Comparison of ENCODE assay signal across 7 mouse cellular contexts in genomic region chr1:133129471-133130221, GRCm38 (mm10). TPM values are rescaled to one million over a fixed set of nuclear protein-coding genes. Genes with fewer than 3 reads are reported as not detected.
DNase-seq lines count a peak whose midpoint lies in the region; ATAC-seq and TF ChIP-seq lines count a peak whose summit lies in the region.

No protein-coding gene starts in this region.

- H3K36me3 ChIP-seq in neural tube, embryonic 11.5 days (ENCODE audit: control insufficient read depth, insufficient read depth, low read length), result no peaks in the 10 kb centered on the region
- H3K36me3 ChIP-seq in hindbrain, embryonic 13.5 days, result no peaks in the 10 kb centered on the region

- no peaks in the 10 kb centered on the region for H3K9me3 ChIP-seq in neural tube, embryonic 11.5 days (ENCODE audit: control insufficient read depth, low read length)
- H3K9me3 ChIP-seq in hindbrain, embryonic 13.5 days, result no peaks in the 10 kb centered on the region

- peaks cover 8% of the 10 kb centered on the region for H3K4me1 ChIP-seq in neural tube, embryonic 11.5 days (ENCODE audit: control insufficient read depth, insufficient read depth, low read length)
- H3K4me1 ChIP-seq in cortical plate, adult 2 months (ENCODE audit: control insufficient read depth, insufficient read depth, low read length), result no peaks in the 10 kb centered on the region; the same call in 1 of the 2 replicates
- peaks cover 36% of the 10 kb centered on the region for H3K4me1 ChIP-seq in hindbrain, embryonic 13.5 days (replicated peaks)

- H3K4me2 ChIP-seq in neural tube, embryonic 11.5 days (ENCODE audit: low read depth), result no peak overlapping the region
- H3K4me2 ChIP-seq in hindbrain, embryonic 13.5 days, result peak overlapping the region; percentile 11

- no peak for ATAC-seq in neural tube, embryonic 11.5 days (ENCODE audit: insufficient read depth, low FRiP score, low TSS enrichment)
- ATAC-seq in hindbrain, embryonic 13.5 days (ENCODE audit: low FRiP score), result no peak
- 0 out of 2 replicates have a peak, but pooled peaks have one; percentile 0 for ATAC-seq in megakaryocyte, adult 5-6 weeks (ENCODE audit: poor library complexity, severe bottlenecking)

- peak; percentile 42; the same call in 1 of the 2 replicates for TF ChIP-seq POLR2A in cortical plate, adult 2 months (IDR thresholded peaks at IDR 0.05; ENCODE audit: extremely low read depth, insufficient read depth, low read length)

- H3K4me3 ChIP-seq in neural tube, embryonic 11.5 days (ENCODE audit: low read depth, low read length), result no peak overlapping the region
- H3K4me3 ChIP-seq in cortical plate, adult 2 months (ENCODE audit: insufficient read depth, low read length), result no peak overlapping the region
- no peak overlapping the region for H3K4me3 ChIP-seq in hindbrain, embryonic 13.5 days

- DNase-seq in neural tube, embryonic 11.5 days (ENCODE audit: low spot score), result peak; percentile 25
- DNase-seq in neural tube, embryonic 10.5 days (ENCODE audit: extremely low spot score, low spot score), result no peak
- no peak for DNase-seq in gastrocnemius, postnatal 4 days (ENCODE audit: low spot score in 2 of 2)
- no peak for DNase-seq in cerebellum, postnatal 36 days

- H3K9ac ChIP-seq in neural tube, embryonic 11.5 days (ENCODE audit: low read length), result peak overlapping the region; percentile 31; the same call in 1 of the 2 replicates
- peak overlapping the region; percentile 43; the same call in 1 of the 2 replicates for H3K9ac ChIP-seq in hindbrain, embryonic 13.5 days

- no peaks in the 10 kb centered on the region for H3K27me3 ChIP-seq in neural tube, embryonic 11.5 days (ENCODE audit: control insufficient read depth, insufficient read depth, low read length)
- no peaks in the 10 kb centered on the region for H3K27me3 ChIP-seq in hindbrain, embryonic 13.5 days

- TF ChIP-seq CTCF in cortical plate, adult 2 months (IDR thresholded peaks at IDR 0.05; ENCODE audit: extremely low read depth, insufficient read depth, low read length), result no peak

- 22% methylated on average over 16 of the region's 16 CpGs for WGBS in neural tube, embryonic 11.5 days
- 15% methylated on average over 16 of the region's 16 CpGs for WGBS in hindbrain, embryonic 13.5 days

- peak overlapping the region; percentile 23 for H3K27ac ChIP-seq in neural tube, embryonic 11.5 days (ENCODE audit: low read depth, low read length)
- peak overlapping the region; percentile 27; the same call in 1 of the 2 replicates for H3K27ac ChIP-seq in cortical plate, adult 2 months (ENCODE audit: insufficient read depth, low read length)
- H3K27ac ChIP-seq in hindbrain, embryonic 13.5 days, result peak overlapping the region; percentile 97

RNA-seq across cellular contexts. Expression of gene Ppp1r15b, which starts 1.3 kb away (rescaled TPM):
- polyA plus RNA-seq in neural tube, embryonic 11.5 days (2014; fragmentation: Nextera tagmentation; extraction: Ambion mirVana), result 55.3 and 57.6 TPM in 2 replicates
- 23.9 and 25.6 TPM in 2 replicates for polyA plus RNA-seq in cortical plate, adult 2 months (2012; rRNA removed)
- 29.2 TPM in 2 replicates for polyA plus RNA-seq in hindbrain, embryonic 13.5 days (2015; fragmentation: Nextera tagmentation; extraction: Ambion mirVana)
- 68.0 and 75.8 TPM in 2 replicates for total RNA-seq in megakaryocyte, adult 5-6 weeks (2015)
- 124 and 135 TPM in 2 replicates for total RNA-seq in megakaryocyte, adult 5-6 weeks (2017)
- 10 to 100 TPM; 46.0 to 49.1 TPM for total RNA-seq in gastrocnemius, postnatal 4 days (2021)

RNA-seq across cellular contexts. Expression of gene Plekha6, which starts 34.4 kb away (rescaled TPM):
- 12.5 and 15.2 TPM in 2 replicates for polyA plus RNA-seq in neural tube, embryonic 11.5 days (2014; fragmentation: Nextera tagmentation; extraction: Ambion mirVana)
- 82.2 and 83.2 TPM in 2 replicates for polyA plus RNA-seq in cortical plate, adult 2 months (2012; rRNA removed)
- polyA plus RNA-seq in hindbrain, embryonic 13.5 days (2015; fragmentation: Nextera tagmentation; extraction: Ambion mirVana), result 20.4 and 20.7 TPM in 2 replicates
- total RNA-seq in megakaryocyte, adult 5-6 weeks (2015), result 0.11 and 0.21 TPM in 2 replicates
- 0.15 and 0.33 TPM in 2 replicates for total RNA-seq in megakaryocyte, adult 5-6 weeks (2017)
- 10 to 100 TPM; 12.6 to 14.4 TPM for total RNA-seq in gastrocnemius, postnatal 4 days (2021)

Comparison
In these comparisons a context has a peak if more than half of its experiments do, and no peak if none do; other contexts are left out.
1. H3K27ac ChIP-seq: peak in every context shown above with its lines; median percentile 97 in hindbrain, embryonic 13.5 days; 27 in cortical plate, adult 2 months; 23 in neural tube, embryonic 11.5 days.